Mouse (Mus musculus) stomach, postnatal 0 days (tissue): Measurements from ENCODE around the gene Ust. TPM values are rescaled to one million over a fixed set of nuclear protein-coding genes. Genes with fewer than 3 reads are reported as not detected.

Experiments
- ATAC-seq: fragments of 200-750 bp; cut with Nextera tagmentation; 2 replicates; pipeline ENCODE4 v1.8.0; 2017; ENCODE audit not compliant: low FRiP score, low TSS enrichment
- DNase-seq: peaks from one replicate; pipeline ENCODE4 v3.0.0-alpha.2; 2016; ENCODE audit warnings: low spot score
- H3K27ac ChIP-seq: fragments of 300-500 bp; sonication (generic); replicated peaks from 2 replicates; pipeline ENCODE4 v1.5.1; 2014; ENCODE audit warnings: mild to moderate bottlenecking, control low read depth
- H3K27me3 ChIP-seq: fragments of 300-500 bp; sonication (generic); 2 replicates; pipeline ENCODE4 v1.6.1; 2014; ENCODE audit warnings: low read length; ENCODE audit not compliant: control insufficient read depth, insufficient read depth
- H3K36me3 ChIP-seq: fragments of 300-500 bp; sonication (generic); 2 replicates; pipeline ENCODE4 v1.6.1; 2014; ENCODE audit warnings: low read length, mixed read lengths; ENCODE audit not compliant: control insufficient read depth, insufficient read depth
- H3K4me1 ChIP-seq: fragments of 300-500 bp; sonication (generic); replicated peaks from 2 replicates; pipeline ENCODE4 v1.6.1; 2014; ENCODE audit warnings: antibody characterized with exemption; ENCODE audit not compliant: control insufficient read depth, insufficient read depth
- H3K4me2 ChIP-seq: fragments of 300-500 bp; sonication (generic); replicated peaks from 2 replicates; pipeline ENCODE4 v1.6.1; 2014; ENCODE audit warnings: low read depth, mild to moderate bottlenecking, control low read depth, moderate library complexity
- H3K4me3 ChIP-seq: fragments of 300-500 bp; sonication (generic); 2 replicates; pipeline ENCODE4 v1.5.1; 2014; ENCODE audit warnings: low read depth, low read length, control low read depth
- H3K9ac ChIP-seq: fragments of 300-500 bp; sonication (generic); 2 replicates; pipeline ENCODE4 v1.6.1; 2014; ENCODE audit warnings: mild to moderate bottlenecking, low read length, control low read depth, mixed read lengths
- H3K9me3 ChIP-seq: fragments of 300-500 bp; sonication (generic); 2 replicates; pipeline ENCODE4 v1.6.1; 2016; ENCODE audit warnings: low read length; ENCODE audit not compliant: control insufficient read depth
- CTCF ChIP-seq: IDR thresholded peaks from 2 replicates; pipeline ENCODE4 v1.5.1; 2016; ENCODE audit warnings: antibody characterized with exemption, low read depth, mild to moderate bottlenecking, moderate library complexity
- EP300 ChIP-seq: optimal IDR thresholded peaks from 2 replicates; pipeline ENCODE3; 2016; ENCODE audit warnings: antibody characterized with exemption
- WGBS: fragments of 180-500 bp; shearing (Covaris S2); extraction: QIAGEN DNeasy Blood & Tissue Kit; methylation state at CpG from one replicate; pipeline ENCODE4 v1.1.7; 2014; 5-methylcytosine and 5-hydroxymethylcytosine counted together
- polyA plus RNA-seq: library from polyadenylated mRNA; unstranded; fragments of >200 nt; fragmentation: Nextera tagmentation; extraction: Ambion mirVana; gene quantifications from 2 replicates; pipeline ENCODE4 v1.2.1, GENCODE M21; 2015

Gene Ust
- polyA plus RNA-seq, 1 experiment from 2014 or later: 2.4 TPM

GRCm38 (mm10) chr10:8465216-8465615 lies 53.4 kb downstream of the Ust start:
- no peaks in the 10 kb centered on the region for H3K9me3 ChIP-seq
- H3K9ac ChIP-seq: no peak overlapping the region
- WGBS: 72% methylated on average over 1 of the region's 1 CpGs
- no peaks in the 10 kb centered on the region for H3K4me1 ChIP-seq
- H3K27ac ChIP-seq: no peak overlapping the region
- no peaks in the 10 kb centered on the region for H3K27me3 ChIP-seq
- TF ChIP-seq EP300 (no peak), CTCF (no peak)
- H3K4me2 ChIP-seq: no peak overlapping the region
- no peak overlapping the region for H3K4me3 ChIP-seq
- no peaks in the 10 kb centered on the region for H3K36me3 ChIP-seq
- ATAC-seq (no peak), DNase-seq (no peak)

GRCm38 (mm10) chr10:8461372-8461771 lies 57.3 kb downstream of the Ust start:
- Histone ChIP-seq H3K4me2 (no peak overlapping the region), H3K27ac (no peak overlapping the region), H3K4me3 (no peak overlapping the region), H3K36me3 (no peaks in the 10 kb centered on the region), H3K4me1 (no peaks in the 10 kb centered on the region), H3K27me3 (no peaks in the 10 kb centered on the region), H3K9ac (no peak overlapping the region), H3K9me3 (no peaks in the 10 kb centered on the region)
- ATAC-seq: no peak
- no peak for DNase-seq
- WGBS: 58% methylated on average over 5 of the region's 5 CpGs
- TF ChIP-seq EP300: no peak
- no peak for TF ChIP-seq CTCF

GRCm38 (mm10) chr10:8454711-8455110 lies 63.9 kb downstream of the Ust start:
- Histone ChIP-seq H3K9ac (no peak overlapping the region), H3K4me2 (no peak overlapping the region), H3K4me3 (no peak overlapping the region), H3K36me3 (no peaks in the 10 kb centered on the region), H3K27me3 (no peaks in the 10 kb centered on the region), H3K27ac (no peak overlapping the region), H3K4me1 (no peaks in the 10 kb centered on the region), H3K9me3 (no peaks in the 10 kb centered on the region)
- WGBS: 65% methylated on average over 1 of the region's 1 CpGs
- TF ChIP-seq CTCF: no peak
- TF ChIP-seq EP300: no peak
- DNase-seq (no peak), ATAC-seq (no peak)

GRCm38 (mm10) chr10:8447681-8448080 lies 70.9 kb downstream of the Ust start:
- Histone ChIP-seq H3K9ac (no peak overlapping the region), H3K4me1 (no peaks in the 10 kb centered on the region), H3K4me2 (no peak overlapping the region), H3K27ac (no peak overlapping the region), H3K36me3 (no peaks in the 10 kb centered on the region), H3K27me3 (no peaks in the 10 kb centered on the region), H3K9me3 (no peaks in the 10 kb centered on the region), H3K4me3 (no peak overlapping the region)
- TF ChIP-seq EP300 (no peak), CTCF (no peak)
- no peak for DNase-seq
- 42% methylated on average over 5 of the region's 5 CpGs for WGBS
- no peak for ATAC-seq

- Histone ChIP-seq H3K9me3 (no peaks in the 10 kb centered on the region), H3K36me3 (no peaks in the 10 kb centered on the region), H3K4me3 (no peak overlapping the region), H3K27me3 (no peaks in the 10 kb centered on the region), H3K4me1 (no peaks in the 10 kb centered on the region), H3K27ac (no peak overlapping the region), H3K4me2 (no peak overlapping the region), H3K9ac (no peak overlapping the region)
- no peak for TF ChIP-seq CTCF
- no peak for TF ChIP-seq EP300
- DNase-seq (no peak), ATAC-seq (no peak)
- 35% methylated on average over 4 of the region's 4 CpGs for WGBS
Observed at GRCm38 (mm10) chr10:8446972-8447371, 71.7 kb downstream of the Ust start.

GRCm38 (mm10) chr10:8444052-8444451 lies 74.6 kb downstream of the Ust start:
- Histone ChIP-seq H3K4me3 (no peak overlapping the region), H3K9me3 (no peaks in the 10 kb centered on the region), H3K9ac (no peak overlapping the region), H3K36me3 (no peaks in the 10 kb centered on the region), H3K27ac (no peak overlapping the region), H3K4me1 (no peaks in the 10 kb centered on the region), H3K27me3 (no peaks in the 10 kb centered on the region), H3K4me2 (no peak overlapping the region)
- ATAC-seq: no peak
- 61% methylated on average over 5 of the region's 5 CpGs for WGBS
- TF ChIP-seq CTCF (no peak), EP300 (no peak)
- no peak for DNase-seq
